Mouse (Mus musculus) adrenal gland, postnatal 25 days (tissue): ENCODE data around the gene Ifit3b. TPM values are rescaled to one million over a fixed set of nuclear protein-coding genes. Genes with fewer than 3 reads are reported as not detected.
"Not testable (repeated sequence)": the region's sequence is repeated elsewhere in the genome, so short reads cannot be mapped to it uniquely, and the experiment has no call there.

ENCODE experiments used
- DNase-seq: peaks from one replicate; pipeline ENCODE4 v3.0.0; 2021; ENCODE audit warnings: mixed read lengths
- total RNA-seq: library from RNA; stranded (reverse); gene quantifications from 2 replicates; pipeline ENCODE4 v1.2.3, GENCODE M21; 2021

Ifit3b gene
- total RNA-seq, 1 experiment from 2014 or later: 4.9 TPM

DNA sequence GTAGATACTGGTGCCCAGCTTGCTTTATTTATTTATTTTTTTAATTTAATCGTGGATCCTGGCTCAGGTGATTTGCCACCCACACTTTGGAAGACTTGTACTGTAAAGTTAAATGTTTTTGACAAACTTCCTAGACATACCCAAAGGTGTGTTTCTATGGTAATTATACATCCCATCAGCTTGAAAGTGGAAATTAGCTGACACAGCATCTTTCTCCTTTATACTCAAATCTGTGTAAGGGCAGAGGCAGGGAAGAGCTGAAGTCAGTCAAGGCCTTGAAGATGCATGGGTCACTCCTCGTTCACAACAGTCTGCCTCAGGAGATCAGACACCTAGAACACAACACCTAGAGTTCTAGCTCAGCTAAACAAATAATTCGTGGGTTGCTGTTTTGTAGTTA is 2.3 kb downstream of the Ifit3b start:
- DNase-seq: not testable (repeated sequence)

DNA sequence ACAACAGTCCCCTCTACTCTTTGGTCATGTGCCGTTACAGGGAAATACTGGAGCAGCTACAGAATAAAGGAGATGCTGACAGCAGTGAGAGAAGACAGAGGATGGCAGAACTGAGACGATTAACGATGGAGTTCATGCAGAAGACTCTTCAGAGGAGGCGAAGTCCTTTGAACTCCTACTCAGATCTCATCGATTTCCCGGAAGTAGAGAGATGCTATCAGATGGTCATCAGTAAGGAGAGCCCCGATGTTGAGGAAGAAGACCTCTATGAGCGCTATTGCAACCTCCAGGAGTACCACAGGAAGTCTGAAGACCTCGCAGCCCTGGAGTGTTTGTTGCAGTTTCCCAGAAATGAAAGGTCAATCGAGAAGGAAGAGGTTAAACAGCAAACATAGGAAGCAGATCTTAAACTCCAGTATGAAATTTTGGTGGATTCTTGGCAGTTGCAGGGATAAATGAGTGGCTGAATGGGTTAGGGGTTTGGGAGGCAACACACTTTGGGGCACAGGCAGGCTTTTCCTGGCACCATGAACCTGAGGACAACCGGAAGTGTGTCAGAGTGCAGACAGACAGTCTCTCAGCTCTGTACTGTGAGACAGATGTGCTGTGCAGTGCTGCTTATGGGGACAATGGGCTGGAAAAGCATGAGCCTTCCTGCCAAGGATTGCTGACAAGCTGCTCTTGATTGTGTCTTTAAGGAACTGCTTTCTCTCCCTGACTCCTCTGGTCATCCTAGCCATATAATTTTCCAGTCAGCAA is 4.7 kb downstream of the Ifit3b start:
- DNase-seq: not testable (repeated sequence)

DNA sequence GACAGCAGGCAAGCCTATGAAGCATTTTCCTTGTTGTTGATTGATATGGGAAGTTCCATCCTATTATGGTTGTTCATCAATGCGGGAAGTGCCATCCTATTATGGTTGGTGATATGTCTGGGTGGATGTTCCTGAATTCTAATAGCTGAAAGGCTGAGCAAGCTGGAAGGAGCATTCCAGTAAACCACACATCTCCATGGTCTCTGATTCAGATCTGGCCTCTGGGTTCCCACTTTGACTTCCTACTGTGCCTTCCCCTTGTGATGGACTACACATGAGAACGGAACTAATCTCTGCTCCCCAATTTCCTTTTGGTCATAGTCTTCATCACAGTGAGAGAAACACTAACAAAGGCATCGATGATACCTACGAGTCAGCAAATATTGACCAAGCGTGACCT is 13.1 kb downstream of the Ifit3b start:
- DNase-seq: no peak

- DNase-seq: no peak
Measured at GRCm38 (mm10) chr19:34623781-34624180, 16.0 kb downstream of the Ifit3b start.

- no peak for DNase-seq
Measured at GRCm38 (mm10) chr19:34624663-34625062, 16.9 kb downstream of the Ifit3b start.

DNA sequence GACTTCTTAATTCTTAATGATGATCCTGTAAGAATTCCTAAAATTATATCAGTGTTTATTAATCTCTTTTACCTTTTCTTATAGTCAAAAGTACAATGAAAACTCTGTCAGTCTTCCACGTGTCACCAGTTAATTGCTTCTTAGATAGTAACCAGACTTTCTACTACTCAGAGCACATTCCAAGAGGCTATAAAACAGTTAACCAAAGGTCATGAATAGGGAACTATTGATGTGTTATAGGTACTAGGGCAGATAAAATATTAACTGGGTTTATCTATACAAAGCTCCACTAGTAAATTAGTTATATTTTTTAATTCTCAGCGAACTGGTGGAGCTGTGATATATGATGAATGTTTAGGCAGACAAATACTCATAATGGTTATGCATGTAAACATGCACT is 19.7 kb downstream of the Ifit3b start:
- no peak for DNase-seq

GRCm38 (mm10) chr19:34631487-34631886 is 23.7 kb downstream of the Ifit3b start:
- no peak for DNase-seq

DNA sequence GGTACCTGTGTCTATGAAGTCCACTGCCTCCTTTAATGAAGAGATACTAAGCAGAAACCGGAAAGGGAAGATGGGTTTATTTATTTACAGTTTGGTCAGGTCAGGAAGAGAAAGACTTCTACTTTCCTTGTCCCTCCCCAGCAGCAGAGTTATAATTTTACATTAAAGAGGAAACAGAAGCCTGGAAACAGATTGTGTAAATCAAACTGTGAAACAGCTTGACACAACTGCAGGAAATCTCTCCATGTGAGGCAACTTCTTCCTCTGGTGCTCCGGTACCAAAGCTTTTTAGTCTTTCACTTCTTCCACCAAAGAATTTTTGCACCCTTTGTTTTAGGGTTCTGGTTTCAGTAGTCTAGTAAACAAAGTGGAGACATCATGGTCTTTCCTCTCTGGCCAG is 25.7 kb downstream of the Ifit3b start:
- DNase-seq: no peak

GRCm38 (mm10) chr19:34636933-34637557 is 29.3 kb downstream of the Ifit3b start:
- peak; percentile 46 for DNase-seq

DNA sequence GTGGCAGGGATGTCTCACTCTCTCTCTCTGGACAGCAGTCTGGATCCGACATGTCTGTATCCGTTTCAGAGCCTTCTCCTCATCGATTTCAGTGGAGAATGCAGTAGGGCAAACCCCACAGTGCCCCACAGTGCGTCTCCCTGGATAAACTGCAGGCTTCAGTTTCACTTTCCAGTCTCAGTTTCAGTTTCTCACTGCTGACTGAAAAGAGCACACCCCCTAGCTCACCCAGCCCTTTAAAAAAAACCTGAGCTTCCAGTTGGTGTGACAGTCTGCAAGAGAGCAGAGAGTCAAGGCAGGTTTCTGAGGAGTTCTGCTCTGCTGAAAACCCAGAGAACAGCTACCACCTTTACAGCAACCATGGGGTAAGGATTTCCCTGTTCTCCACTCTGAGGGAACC is 32.9 kb downstream of the Ifit3b start, which contains the start of the genes Ifit1bl2 and Ifit1:
TSS of gene Ifit1bl2 (minus strand) at position 121 of the 400 bp plus-strand sequence.
TSS of gene Ifit1 (plus strand) at position 249 of the 400 bp plus-strand sequence.
- no peak for DNase-seq

GRCm38 (mm10) chr19:34642616-34643015 is 34.8 kb downstream of the Ifit3b start:
- DNase-seq: no peak

GRCm38 (mm10) chr19:34647630-34648029 is 39.9 kb downstream of the Ifit3b start:
- DNase-seq: not testable (repeated sequence)

GRCm38 (mm10) chr19:34650276-34650675 is 42.5 kb downstream of the Ifit3b start:
- no peak for DNase-seq

GRCm38 (mm10) chr19:34650997-34651396 is 43.2 kb downstream of the Ifit3b start:
- no peak for DNase-seq

GRCm38 (mm10) chr19:34655227-34655805 is 47.5 kb downstream of the Ifit3b start:
- DNase-seq: no peak

- no peak for DNase-seq
Measured at GRCm38 (mm10) chr19:34656511-34657298, 48.9 kb downstream of the Ifit3b start.

GRCm38 (mm10) chr19:34662067-34662507 is 54.3 kb downstream of the Ifit3b start:
- DNase-seq: peak; percentile 72

- no peak for DNase-seq
Measured at GRCm38 (mm10) chr19:34662740-34663139, 55.0 kb downstream of the Ifit3b start.
